Mouse (Mus musculus) CD4-positive, CD25-positive, alpha-beta regulatory T cell, adult 4 months (primary cell): ENCODE measurements around the gene Zfp629. TPM values are rescaled to one million over a fixed set of nuclear protein-coding genes. Genes with fewer than 3 reads are reported as not detected.
"Not testable (repeated sequence)": the region's sequence is repeated elsewhere in the genome, so short reads cannot be mapped to it uniquely, and the experiment has no call there.

Experiments
- ATAC-seq: one replicate; pipeline ENCODE4 v1.8.0; 2017
- polyA plus RNA-seq, 2 experiments: library from polyadenylated mRNA; unstranded; fragments of 100-300 nt; shearing (Covaris generic); gene quantifications; one replicate each; pipeline ENCODE4 v1.2.1; 2017

Zfp629 gene
- polyA plus RNA-seq: under 1 TPM; 0.16 to 0.56 TPM

GRCm38 (mm10) chr7:127614891-127615843, at the start of gene Zfp629:
TSS of gene Zfp629 (minus strand) at chr7:127615797.
- no peak for ATAC-seq

- no peak for ATAC-seq
Measured at GRCm38 (mm10) chr7:127662926-127663325, 47.3 kb upstream of the Zfp629 start.

GRCm38 (mm10) chr7:127661833-127662232, 46.2 kb upstream of the Zfp629 start:
- no peak for ATAC-seq

- no peak for ATAC-seq
Measured at GRCm38 (mm10) chr7:127660882-127661281, 45.3 kb upstream of the Zfp629 start.

- no peak for ATAC-seq
Measured at GRCm38 (mm10) chr7:127656946-127657345, 41.3 kb upstream of the Zfp629 start.

- ATAC-seq: no peak
Measured at GRCm38 (mm10) chr7:127654318-127654717, 38.7 kb upstream of the Zfp629 start.

- ATAC-seq: no peak
Measured at GRCm38 (mm10) chr7:127652050-127652449, 36.5 kb upstream of the Zfp629 start.

GRCm38 (mm10) chr7:127651624-127652023, 36.0 kb upstream of the Zfp629 start:
- no peak for ATAC-seq

- no peak for ATAC-seq
Measured at GRCm38 (mm10) chr7:127649206-127649605, 33.6 kb upstream of the Zfp629 start.

- ATAC-seq: no peak
Measured at GRCm38 (mm10) chr7:127648516-127649201, 33.1 kb upstream of the Zfp629 start.

- ATAC-seq: not testable (repeated sequence)
Measured at GRCm38 (mm10) chr7:127647576-127647975, 32.0 kb upstream of the Zfp629 start.

GRCm38 (mm10) chr7:127646363-127646762, 30.8 kb upstream of the Zfp629 start:
- ATAC-seq: peak; percentile 79

GRCm38 (mm10) chr7:127642254-127642653, 26.7 kb upstream of the Zfp629 start:
- no peak for ATAC-seq

- no peak for ATAC-seq
Measured at GRCm38 (mm10) chr7:127641260-127641659, 25.7 kb upstream of the Zfp629 start.

- no peak for ATAC-seq
Measured at GRCm38 (mm10) chr7:127636963-127637362, 21.4 kb upstream of the Zfp629 start.

GRCm38 (mm10) chr7:127631416-127631815, 15.8 kb upstream of the Zfp629 start:
- no peak for ATAC-seq

GRCm38 (mm10) chr7:127628646-127629045, 13.0 kb upstream of the Zfp629 start:
- ATAC-seq: peak; percentile 86

- ATAC-seq: no peak
Measured at GRCm38 (mm10) chr7:127626471-127626870, 10.9 kb upstream of the Zfp629 start.

GRCm38 (mm10) chr7:127626039-127626438, 10.4 kb upstream of the Zfp629 start:
- ATAC-seq: no peak

GRCm38 (mm10) chr7:127618402-127618801, 2.8 kb upstream of the Zfp629 start:
- not testable (repeated sequence) for ATAC-seq

- ATAC-seq: no peak
Measured at GRCm38 (mm10) chr7:127617962-127618361, 2.4 kb upstream of the Zfp629 start.

GRCm38 (mm10) chr7:127616881-127617280, 1.3 kb upstream of the Zfp629 start:
- ATAC-seq: no peak

- ATAC-seq: no peak
Measured at GRCm38 (mm10) chr7:127616336-127616735, 739 bp upstream of the Zfp629 start.

- no peak for ATAC-seq
Measured at GRCm38 (mm10) chr7:127614511-127614890, 1.1 kb downstream of the Zfp629 start.
